Mouse (Mus musculus) liver, embryonic 11.5 days (tissue): ENCODE results near the gene Psd. TPM values are rescaled to one million over a fixed set of nuclear protein-coding genes. Genes with fewer than 3 reads are reported as not detected.

Experiments used
- ATAC-seq: fragments of 200-750 bp; cut with Nextera tagmentation; replicated peaks from 2 replicates; pipeline ENCODE4 v1.8.0; 2017; ENCODE audit warnings: moderate number of reproducible peaks, mild to moderate bottlenecking, moderate TSS enrichment, moderate library complexity; ENCODE audit not compliant: low FRiP score
- DNase-seq: peaks from one replicate; pipeline ENCODE4 v3.0.0-alpha.2; 2017; ENCODE audit warnings: low spot score
- H3K27ac ChIP-seq: fragments of 300-500 bp; sonication (generic); 2 replicates; pipeline ENCODE4 v1.5.1; 2014; ENCODE audit warnings: mild to moderate bottlenecking, low read depth, low read length, control low read depth
- H3K27me3 ChIP-seq: fragments of 300-500 bp; sonication (generic); replicated peaks from 2 replicates; pipeline ENCODE4 v1.6.1; 2014; ENCODE audit warnings: low read length, mixed read lengths; ENCODE audit not compliant: control insufficient read depth, insufficient read depth
- H3K36me3 ChIP-seq: fragments of 300-500 bp; sonication (generic); 2 replicates; pipeline ENCODE4 v1.6.1; 2014; ENCODE audit warnings: mild to moderate bottlenecking, low read length, moderate library complexity, mixed read lengths; ENCODE audit not compliant: control insufficient read depth, insufficient read depth
- H3K4me1 ChIP-seq: fragments of 300-500 bp; sonication (generic); replicated peaks from 2 replicates; pipeline ENCODE4 v1.6.1; 2014; ENCODE audit warnings: low read length, mixed read lengths; ENCODE audit not compliant: control insufficient read depth, insufficient read depth
- H3K4me2 ChIP-seq: fragments of 300-500 bp; sonication (generic); 2 replicates; pipeline ENCODE4 v1.6.1; 2014; ENCODE audit warnings: mild to moderate bottlenecking, control low read depth, moderate library complexity
- H3K4me3 ChIP-seq: fragments of 300-500 bp; sonication (generic); 2 replicates; pipeline ENCODE4 v1.5.1; 2014; ENCODE audit warnings: low read depth, low read length, control low read depth
- H3K9ac ChIP-seq: fragments of 300-500 bp; sonication (generic); 2 replicates; pipeline ENCODE4 v1.6.1; 2014; ENCODE audit warnings: low read depth, low read length, control low read depth
- H3K9me3 ChIP-seq: fragments of 300-500 bp; sonication (generic); 2 replicates; pipeline ENCODE4 v1.6.1; 2016; ENCODE audit warnings: low read length, inconsistent platforms, mixed read lengths; ENCODE audit not compliant: control insufficient read depth
- WGBS: fragments of 180-500 bp; shearing (Covaris S2); extraction: QIAGEN DNeasy Blood & Tissue Kit; methylation state at CpG from one replicate; pipeline ENCODE4 v1.1.7; 2014; 5-methylcytosine and 5-hydroxymethylcytosine counted together
- polyA plus RNA-seq: library from polyadenylated mRNA; unstranded; fragments of >200 nt; fragmentation: Nextera tagmentation; extraction: Ambion mirVana; gene quantifications from 2 replicates; pipeline ENCODE4 v1.2.1, GENCODE M21; 2014

Gene Psd
- polyA plus RNA-seq, 1 experiment from 2014 or later, result 11.9 TPM

- DNase-seq, result no peak
- ATAC-seq, result no peak
- peaks cover 26% of the 10 kb centered on the region for H3K4me1 ChIP-seq
- peaks cover 81% of the 10 kb centered on the region for H3K27me3 ChIP-seq
- no peaks in the 10 kb centered on the region for H3K9me3 ChIP-seq
- H3K9ac ChIP-seq, result no peak overlapping the region
- no peak overlapping the region for H3K4me3 ChIP-seq
- H3K27ac ChIP-seq, result no peak overlapping the region
- WGBS, result 61% methylated on average over 5 of the region's 5 CpGs
- no peaks in the 10 kb centered on the region for H3K36me3 ChIP-seq
- H3K4me2 ChIP-seq, result no peak overlapping the region
These were observed 2.0 kb downstream of the Psd start for GRCm38 (mm10) chr19:46324918-46325317.

GRCm38 (mm10) chr19:46324366-46324765 lies 2.6 kb downstream of the Psd start:
- H3K9ac ChIP-seq, result no peak overlapping the region
- H3K27ac ChIP-seq, result no peak overlapping the region
- H3K9me3 ChIP-seq, result no peaks in the 10 kb centered on the region
- no peak overlapping the region for H3K4me2 ChIP-seq
- DNase-seq (no peak), ATAC-seq (no peak)
- peaks cover 24% of the 10 kb centered on the region for H3K4me1 ChIP-seq
- H3K36me3 ChIP-seq, result no peaks in the 10 kb centered on the region
- peaks cover 86% of the 10 kb centered on the region for H3K27me3 ChIP-seq
- WGBS, result 61% methylated on average over 11 of the region's 11 CpGs
- H3K4me3 ChIP-seq, result no peak overlapping the region

- no peak for DNase-seq
- 69% methylated on average over 5 of the region's 5 CpGs for WGBS
- H3K4me2 ChIP-seq, result no peak overlapping the region
- H3K4me1 ChIP-seq, result peaks cover 20% of the 10 kb centered on the region
- H3K27ac ChIP-seq, result no peak overlapping the region
- H3K4me3 ChIP-seq, result no peak overlapping the region
- H3K27me3 ChIP-seq, result peaks cover 89% of the 10 kb centered on the region
- ATAC-seq, result no peak
- no peak overlapping the region for H3K9ac ChIP-seq
- H3K9me3 ChIP-seq, result no peaks in the 10 kb centered on the region
- H3K36me3 ChIP-seq, result no peaks in the 10 kb centered on the region
These were observed 3.2 kb downstream of the Psd start for GRCm38 (mm10) chr19:46323716-46324115.

- ATAC-seq, result no peak
- 70% methylated on average over 13 of the region's 13 CpGs for WGBS
- H3K9me3 ChIP-seq, result no peaks in the 10 kb centered on the region
These were observed 3.9 kb downstream of the Psd start for GRCm38 (mm10) chr19:46322996-46323572.

GRCm38 (mm10) chr19:46322144-46322995 lies 4.6 kb downstream of the Psd start:
- Histone ChIP-seq H3K4me2 (no peak overlapping the region), H3K9me3 (no peaks in the 10 kb centered on the region), H3K27me3 (peaks cover 100% of the 10 kb centered on the region), H3K4me3 (no peak overlapping the region), H3K9ac (no peak overlapping the region), H3K27ac (no peak overlapping the region), H3K4me1 (peaks cover 24% of the 10 kb centered on the region), H3K36me3 (no peaks in the 10 kb centered on the region)
- ATAC-seq, result no peak
- WGBS, result 56% methylated on average over 11 of the region's 11 CpGs
- no peak for DNase-seq

More at GRCm38 (mm10) chr19:46322996-46323572, 3.9 kb downstream of the Psd start:
- Histone ChIP-seq H3K36me3 (no peaks in the 10 kb centered on the region), H3K27me3 (peaks cover 96% of the 10 kb centered on the region), H3K9ac (no peak overlapping the region), H3K27ac (no peak overlapping the region), H3K4me2 (no peak overlapping the region), H3K4me1 (peaks cover 22% of the 10 kb centered on the region), H3K4me3 (no peak overlapping the region)
- DNase-seq, result no peak

- no peaks in the 10 kb centered on the region for H3K9me3 ChIP-seq
- no peak overlapping the region for H3K4me3 ChIP-seq
- no peak for DNase-seq
- WGBS, result 29% methylated on average over 6 of the region's 6 CpGs
- no peak overlapping the region for H3K9ac ChIP-seq
- peaks cover 100% of the 10 kb centered on the region for H3K27me3 ChIP-seq
- peaks cover 24% of the 10 kb centered on the region for H3K4me1 ChIP-seq
- H3K27ac ChIP-seq, result no peak overlapping the region
- ATAC-seq, result no peak
- no peaks in the 10 kb centered on the region for H3K36me3 ChIP-seq
- no peak overlapping the region for H3K4me2 ChIP-seq
These were observed 5.6 kb downstream of the Psd start for GRCm38 (mm10) chr19:46321101-46321943.

GRCm38 (mm10) chr19:46320076-46320785 lies 6.7 kb downstream of the Psd start:
- Histone ChIP-seq H3K36me3 (no peaks in the 10 kb centered on the region), H3K27ac (no peak overlapping the region; the same call in 1 of the 2 replicates), H3K9me3 (no peaks in the 10 kb centered on the region), H3K4me1 (peaks cover 31% of the 10 kb centered on the region), H3K4me2 (no peak overlapping the region), H3K9ac (no peak overlapping the region), H3K4me3 (no peak overlapping the region), H3K27me3 (peaks cover 100% of the 10 kb centered on the region)
- WGBS, result 71% methylated on average over 8 of the region's 8 CpGs
- ATAC-seq, result no peak
- no peak for DNase-seq
